8 mouse cellular contexts compared by ENCODE assay signal in genomic region chr11:54478414-54478813, GRCm38 (mm10). TPM values are rescaled to one million over a fixed set of nuclear protein-coding genes. Genes with fewer than 3 reads are reported as not detected.
DNase-seq lines count a peak whose midpoint lies in the region; ATAC-seq and TF ChIP-seq lines count a peak whose summit lies in the region.
"Had no signal": no experiment of that assay in that cellular context is flagged by ENCODE, and none has a peak within 500 bp of the region (broad histone marks: within the 10 kb centered on the region; RNA-seq: fewer than 3 reads in every experiment).

No protein-coding gene starts in this region.

- no peak overlapping the region for H3K27ac ChIP-seq in limb, embryonic 14.5 days (replicated peaks; ENCODE audit: low read depth, low read length)
- no peak overlapping the region for H3K27ac ChIP-seq in limb, embryonic 10.5 days
- no peak overlapping the region for H3K27ac ChIP-seq in MEL (ENCODE audit: control insufficient read depth, low read depth, low read length)

- H3K9ac ChIP-seq in limb, embryonic 14.5 days (ENCODE audit: low read depth, low read length, severe bottlenecking) = no peak overlapping the region
- no peak overlapping the region for H3K9ac ChIP-seq in MEL (ENCODE audit: control insufficient read depth, low read depth, low read length, poor library complexity, severe bottlenecking)

- no peaks in the 10 kb centered on the region for H3K79me2 ChIP-seq in MEL (ENCODE audit: control insufficient read depth, insufficient read depth, low read length, poor library complexity)

- H3K4me3 ChIP-seq in limb, embryonic 14.5 days (replicated peaks; ENCODE audit: low read length) = no peak overlapping the region
- H3K4me3 ChIP-seq in limb, embryonic 10.5 days = no peak overlapping the region
- H3K4me3 ChIP-seq in MEL (ENCODE audit: control insufficient read depth in 1 of 2, insufficient read depth in 1 of 2, low read depth in 2 of 2, low read length in 2 of 2) = no peak overlapping the region

- TF ChIP-seq CTCF in MEL (IDR thresholded peaks at IDR 0.05 in 2 of 3, conservative IDR thresholded peaks at IDR 0.05 in 1 of 3; ENCODE audit: control insufficient read depth in 1 of 3, insufficient read depth in 1 of 3, low read depth in 2 of 3, low read length in 3 of 3, poor library complexity in 1 of 3, severe bottlenecking in 1 of 3) = peak; percentile 47 to 74 (median 53)
- peak; percentile 26; the same call in 1 of the 2 replicates for TF ChIP-seq CTCF in brain, embryonic 14.5 days (IDR thresholded peaks at IDR 0.05; ENCODE audit: borderline replicate concordance, extremely low read depth, insufficient read depth, insufficient read length)

- no peak overlapping the region for H3K4me2 ChIP-seq in limb, embryonic 14.5 days (replicated peaks; ENCODE audit: low read depth, low read length, severe bottlenecking)

- DNase-seq in limb, embryonic 14.5 days (ENCODE audit: low spot score) = peak; percentile 4
- DNase-seq in limb, embryonic 10.5 days (ENCODE audit: low spot score) = no peak
- DNase-seq in MEL (ENCODE audit: low read depth, low spot score) = peak; percentile 83
- peak; percentile 16 for DNase-seq in brain, embryonic 14.5 days (ENCODE audit: low read depth)
- peak; percentile 24 for DNase-seq in retina, postnatal 1 day
- no peak for DNase-seq in kidney, postnatal 10 days
- DNase-seq in frontal cortex, postnatal 25 days (ENCODE audit: low spot score in 2 of 2) = no peak
- DNase-seq: left cerebral cortex, postnatal 4 days had no signal

- no peaks in the 10 kb centered on the region for H3K9me3 ChIP-seq in limb, embryonic 14.5 days (ENCODE audit: control insufficient read depth, low read length)
- H3K9me3 ChIP-seq in limb, embryonic 10.5 days (replicated peaks) = no peaks in the 10 kb centered on the region
- H3K9me3 ChIP-seq in MEL (replicated peaks; ENCODE audit: insufficient read depth, low read length) = no peaks in the 10 kb centered on the region

- 88% methylated on average over 1 of the region's 1 CpGs for WGBS in limb, embryonic 14.5 days
- 93% methylated on average over 1 of the region's 1 CpGs for WGBS in limb, embryonic 10.5 days

- no peak for TF ChIP-seq EP300 in MEL (IDR thresholded peaks at IDR 0.05; ENCODE audit: low read depth in 1 of 2, low read length in 2 of 2)

- no peaks in the 10 kb centered on the region for H3K27me3 ChIP-seq in limb, embryonic 14.5 days (ENCODE audit: control insufficient read depth, insufficient read depth, low read length)
- H3K27me3 ChIP-seq in limb, embryonic 10.5 days (ENCODE audit: low read depth, poor library complexity, severe bottlenecking) = no peaks in the 10 kb centered on the region
- H3K27me3 ChIP-seq in MEL (ENCODE audit: control insufficient read depth in 1 of 2, insufficient read depth in 2 of 2, low read length in 2 of 2) = no peaks in the 10 kb centered on the region

- H3K4me1 ChIP-seq in limb, embryonic 14.5 days (ENCODE audit: control insufficient read depth, insufficient read depth, low read length) = no peaks in the 10 kb centered on the region
- no peaks in the 10 kb centered on the region for H3K4me1 ChIP-seq in limb, embryonic 10.5 days
- no peaks in the 10 kb centered on the region for H3K4me1 ChIP-seq in MEL (ENCODE audit: control insufficient read depth in 1 of 2, insufficient read depth in 2 of 2, low read length in 2 of 2)

- no peak for TF ChIP-seq POLR2A in limb, embryonic 14.5 days (IDR thresholded peaks at IDR 0.05; ENCODE audit: borderline replicate concordance, extremely low read depth, insufficient read depth, insufficient read length)
- no peak for TF ChIP-seq POLR2A in MEL (IDR thresholded peaks at IDR 0.05; ENCODE audit: control insufficient read depth in 1 of 2, insufficient read depth in 1 of 2, low read depth in 1 of 2, low read length in 2 of 2, poor library complexity in 1 of 2)
- no peak for TF ChIP-seq POLR2A in brain, embryonic 14.5 days (IDR thresholded peaks at IDR 0.05; ENCODE audit: borderline replicate concordance, extremely low read depth, insufficient read depth, insufficient read length, poor library complexity, severe bottlenecking)

- peaks cover 21% of the 10 kb centered on the region for H3K36me3 ChIP-seq in limb, embryonic 14.5 days (ENCODE audit: control insufficient read depth, insufficient read depth, low read length)
- peaks cover 20% of the 10 kb centered on the region for H3K36me3 ChIP-seq in limb, embryonic 10.5 days
- H3K36me3 ChIP-seq in MEL (ENCODE audit: control insufficient read depth in 1 of 2, insufficient read depth in 2 of 2, low read length in 2 of 2) = peaks cover 0 to 68% of the 10 kb centered on the region in 2 experiments; a peak in 2 of 4 replicates

- peak; percentile 75 for TF ChIP-seq RAD21 in MEL (IDR thresholded peaks at IDR 0.05; ENCODE audit: low read depth, low read length)

- no peak for ATAC-seq in limb, embryonic 14.5 days (ENCODE audit: low FRiP score, low read depth)

TF ChIP-seq in MEL, 35 proteins besides CTCF, POLR2A, EP300 and RAD21:
- TF ChIP-seq POLR2AphosphoS2 (IDR thresholded peaks at IDR 0.05; ENCODE audit: low read length) (no peak), SIN3A (IDR thresholded peaks at IDR 0.05; ENCODE audit: low read length) (no peak; the same call in 1 of the 2 replicates), CHD1 (IDR thresholded peaks at IDR 0.05; ENCODE audit: low read depth, low read length) (no peak), GATA1 (IDR thresholded peaks at IDR 0.05; ENCODE audit: low read depth, low read length) (peak; percentile 61), USF2 (IDR thresholded peaks at IDR 0.05; ENCODE audit: borderline replicate concordance in 1 of 2, insufficient read depth in 1 of 2, low read depth in 1 of 2, low read length in 2 of 2) (no peak), CHD2 (IDR thresholded peaks at IDR 0.05; ENCODE audit: low read length) (no peak), JUND (IDR thresholded peaks at IDR 0.05; ENCODE audit: low read depth, low read length) (no peak), SMC3 (IDR thresholded peaks at IDR 0.05; ENCODE audit: low read depth, low read length) (peak; percentile 82), USF1 (IDR thresholded peaks at IDR 0.05; ENCODE audit: low read depth, low read length) (no peak), MYC (IDR thresholded peaks at IDR 0.05; ENCODE audit: low read depth, low read length) (peak; percentile 63; the same call in 1 of the 2 replicates), ZC3H11A (IDR thresholded peaks at IDR 0.05; ENCODE audit: low read depth, low read length) (peak; percentile 81)
TF ChIP-seq in MEL: peak in this region for 4.

RNA-seq across cellular contexts. Expression of gene Fnip1, which starts 40.4 kb away (rescaled TPM):
- polyA plus RNA-seq in limb, embryonic 14.5 days (2012; rRNA removed) = 9.0 and 9.7 TPM in 2 replicates
- polyA plus RNA-seq in limb, embryonic 14.5 days (2014; fragmentation: Nextera tagmentation; extraction: Ambion mirVana) = 13.4 and 13.9 TPM in 2 replicates
- 7.6 and 9.9 TPM in 2 replicates for polyA plus RNA-seq in limb, embryonic 10.5 days (2016; fragmentation: Nextera tagmentation; extraction: Ambion mirVana)
- total RNA-seq in MEL (2012; rRNA removed) = 13.6 and 16.4 TPM in 2 replicates
- 10 to 100 TPM in 1 of 2 experiments, not detected in 1; 11.9 TPM for polyA plus RNA-seq in MEL (2012; ENCODE audit: insufficient read depth in 1 of 2, insufficient read length in 2 of 2, low read depth in 1 of 2, low replicate concordance in 2 of 2, missing spikeins in 1 of 2)
- polyA plus RNA-seq in brain, embryonic 14.5 days (2012; rRNA removed) = 8.5 and 9.7 TPM in 2 replicates

RNA-seq across cellular contexts. Expression of gene Rapgef6, which starts 44.2 kb away (rescaled TPM):
- polyA plus RNA-seq in limb, embryonic 14.5 days (2012; rRNA removed) = 13.8 and 17.5 TPM in 2 replicates
- polyA plus RNA-seq in limb, embryonic 14.5 days (2014; fragmentation: Nextera tagmentation; extraction: Ambion mirVana) = 26.6 and 27.7 TPM in 2 replicates
- polyA plus RNA-seq in limb, embryonic 10.5 days (2016; fragmentation: Nextera tagmentation; extraction: Ambion mirVana) = 28.5 and 34.3 TPM in 2 replicates
- 21.1 and 24.5 TPM in 2 replicates for total RNA-seq in MEL (2012; rRNA removed)
- 10 to 100 TPM in 1 of 2 experiments, not detected in 1; 31.8 TPM for polyA plus RNA-seq in MEL (2012; ENCODE audit: insufficient read depth in 1 of 2, insufficient read length in 2 of 2, low read depth in 1 of 2, low replicate concordance in 2 of 2, missing spikeins in 1 of 2)
- 23.9 and 29.5 TPM in 2 replicates for polyA plus RNA-seq in brain, embryonic 14.5 days (2012; rRNA removed)

Comparison
In these comparisons a context has a peak if more than half of its experiments do, and no peak if none do; other contexts are left out.
1. DNase-seq: peak in limb, embryonic 14.5 days (single experiment), MEL (single experiment), brain, embryonic 14.5 days (single experiment) and retina, postnatal 1 day (single experiment); none in limb, embryonic 10.5 days (single experiment), kidney, postnatal 10 days (single experiment) and frontal cortex, postnatal 25 days (0 of 2).